Mouse (Mus musculus) urinary bladder, postnatal 25 days (tissue): ENCODE data around the gene C1galt1.

Experiments
- DNase-seq: peaks from one replicate; pipeline ENCODE4 v3.0.0; 2022; ENCODE audit warnings: low spot score

Gene C1galt1

GRCm38 (mm10) chr6:7859161-7859560 lies 14.5 kb downstream of the C1galt1 start:
- DNase-seq: no peak

- DNase-seq: no peak
These were observed 16.4 kb downstream of the C1galt1 start for GRCm38 (mm10) chr6:7861033-7861432.

GRCm38 (mm10) chr6:7863354-7863753 lies 18.7 kb downstream of the C1galt1 start:
- DNase-seq: no peak

- no peak for DNase-seq
These were observed 32.2 kb downstream of the C1galt1 start for GRCm38 (mm10) chr6:7876836-7877235.

- no peak for DNase-seq
These were observed 37.0 kb downstream of the C1galt1 start for GRCm38 (mm10) chr6:7881595-7882128.

GRCm38 (mm10) chr6:7882520-7882919 lies 37.9 kb downstream of the C1galt1 start:
- peak; percentile 20 for DNase-seq

GRCm38 (mm10) chr6:7885994-7886684 lies 41.5 kb downstream of the C1galt1 start:
- no peak for DNase-seq

GRCm38 (mm10) chr6:7886685-7887004 lies 42.0 kb downstream of the C1galt1 start:
- DNase-seq: no peak

GRCm38 (mm10) chr6:7896339-7896738 lies 51.7 kb downstream of the C1galt1 start:
- no peak for DNase-seq

GRCm38 (mm10) chr6:7912015-7912414 lies 67.4 kb downstream of the C1galt1 start:
- DNase-seq: no peak
